Mouse (Mus musculus): ENCODE data around the gene Klk1b3.
"Not testable (repeated sequence)": the region's sequence is repeated elsewhere in the genome, so short reads cannot be mapped to it uniquely, and the experiment has no call there.

Gene Klk1b3

GRCm38 (mm10) chr7:44197891-44198290 is at the start of gene Klk1b3:
Gene Klk1b3 (plus strand): TSS chr7:44198191.
- no peak for DNase-seq

GRCm38 (mm10) chr7:44179299-44180045 is 18.5 kb upstream of the Klk1b3 start:
- DNase-seq = no peak

GRCm38 (mm10) chr7:44186516-44186915 is 11.5 kb upstream of the Klk1b3 start:
- DNase-seq = not testable (repeated sequence)

GRCm38 (mm10) chr7:44187936-44188335 is 10.1 kb upstream of the Klk1b3 start, which contains the start of gene Klk1b24:
Gene Klk1b24 (plus strand): TSS chr7:44188236.
- not testable (repeated sequence) for DNase-seq

- DNase-seq = not testable (repeated sequence)
These were observed 4.5 kb upstream of the Klk1b3 start for GRCm38 (mm10) chr7:44193466-44193865.

GRCm38 (mm10) chr7:44207135-44207534 is 9.1 kb downstream of the Klk1b3 start, which contains the start of gene Klk1b4:
Gene Klk1b4 (plus strand): TSS chr7:44207435.
- not testable (repeated sequence) for DNase-seq

- no peak for DNase-seq
These were observed 10.3 kb downstream of the Klk1b3 start for GRCm38 (mm10) chr7:44208307-44208706.

GRCm38 (mm10) chr7:44215645-44216044 is 17.7 kb downstream of the Klk1b3 start, which contains the start of gene Klk1b5:
Gene Klk1b5 (plus strand): TSS chr7:44215945.
- DNase-seq = no peak

GRCm38 (mm10) chr7:44221601-44222000 is 23.6 kb downstream of the Klk1b3 start:
- DNase-seq = not testable (repeated sequence)

GRCm38 (mm10) chr7:44222335-44222734 is 24.3 kb downstream of the Klk1b3 start:
- not testable (repeated sequence) for DNase-seq

- no peak for DNase-seq
These were observed 27.1 kb downstream of the Klk1b3 start, which contains the start of gene Klk1 for GRCm38 (mm10) chr7:44225076-44225475. Gene Klk1 (plus strand): TSS chr7:44225360.

- no peak for DNase-seq
These were observed 37.9 kb downstream of the Klk1b3 start, which contains the start of gene Gm36864 for GRCm38 (mm10) chr7:44235909-44236308. Gene Gm36864 (plus strand): TSS chr7:44236177.

GRCm38 (mm10) chr7:44239913-44240312 is 41.9 kb downstream of the Klk1b3 start:
- DNase-seq = no peak

- no peak for DNase-seq
These were observed 42.7 kb downstream of the Klk1b3 start for GRCm38 (mm10) chr7:44240712-44241111.

- DNase-seq = no peak
These were observed 43.2 kb downstream of the Klk1b3 start for GRCm38 (mm10) chr7:44241163-44241562.

- no peak for DNase-seq
These were observed 46.1 kb downstream of the Klk1b3 start for GRCm38 (mm10) chr7:44244080-44244479.

- DNase-seq = peak; percentile 89 to 92
These were observed 48.3 kb downstream of the Klk1b3 start, which contains the start of the genes 1700028J19Rik and 2410002F23Rik for GRCm38 (mm10) chr7:44246055-44246983. Gene 1700028J19Rik (minus strand): TSS chr7:44246695. Gene 2410002F23Rik (plus strand): TSS chr7:44246722.

- no peak for DNase-seq
These were observed 49.0 kb downstream of the Klk1b3 start for GRCm38 (mm10) chr7:44246984-44247470.

- no peak for DNase-seq
These were observed 50.0 kb downstream of the Klk1b3 start for GRCm38 (mm10) chr7:44247971-44248370.

- DNase-seq = no peak
These were observed 51.3 kb downstream of the Klk1b3 start for GRCm38 (mm10) chr7:44249248-44249647.

- not testable (repeated sequence) for DNase-seq
These were observed 52.8 kb downstream of the Klk1b3 start for GRCm38 (mm10) chr7:44250732-44251275.
